Mouse (Mus musculus): ENCODE results near the gene 2310034G01Rik.

DNA sequence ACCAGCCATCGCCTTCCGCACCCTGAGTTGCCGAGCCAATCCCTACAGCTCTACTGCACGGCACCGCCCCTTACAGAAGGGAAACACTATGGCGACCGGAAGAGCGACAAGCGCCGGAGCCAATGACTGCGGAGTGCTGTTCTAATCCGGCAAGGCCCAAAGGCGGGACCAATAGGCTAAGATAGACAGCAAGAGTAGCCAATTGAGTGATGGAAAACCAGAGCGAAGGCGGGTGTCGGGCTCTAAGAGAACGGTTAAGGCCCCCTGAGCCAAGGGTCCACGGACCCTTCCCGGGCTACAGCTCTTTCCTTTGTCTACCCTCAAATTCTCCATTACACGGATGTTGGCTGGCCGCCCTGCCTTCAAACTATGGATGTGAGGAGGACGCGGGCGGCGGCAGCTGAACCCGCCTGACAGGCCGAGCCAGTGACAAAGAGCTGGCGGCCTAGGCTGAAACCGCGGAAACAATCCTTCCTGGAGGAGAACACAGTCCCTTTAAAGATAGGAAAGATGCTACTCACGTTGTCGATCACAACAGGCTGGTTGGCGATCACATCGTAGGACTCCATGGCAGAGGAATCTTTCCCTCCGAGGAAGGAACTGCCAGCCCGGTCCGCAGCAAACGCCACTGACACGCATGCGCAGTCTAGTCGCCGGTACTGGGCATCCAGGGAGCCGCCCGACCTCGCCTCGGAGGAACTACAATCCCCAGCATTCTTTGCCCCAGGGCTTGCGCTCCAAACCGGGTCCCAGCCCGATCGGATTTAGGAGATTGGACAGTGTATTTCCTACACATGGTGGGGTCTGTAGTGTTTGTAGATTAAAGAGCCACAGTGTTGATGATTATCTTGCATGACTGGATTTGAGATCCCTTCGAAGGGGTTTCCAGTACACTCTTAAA is 45.3 kb upstream of the 2310034G01Rik start, which contains the start of gene Actr1a:
- peak; percentile 74 for TF ChIP-seq POLR2A (IDR thresholded peaks at IDR 0.05; ENCODE audit: insufficient read depth, low read depth, low read length)
- no peak for TF ChIP-seq CTCF (IDR thresholded peaks at IDR 0.05; ENCODE audit: insufficient read depth, low read depth, low read length)
